Mouse (Mus musculus) megakaryocyte, embryonic 14.5 days (primary cell): ENCODE data around the gene Rnf144b. TPM values are rescaled to one million over a fixed set of nuclear protein-coding genes. Genes with fewer than 3 reads are reported as not detected.

Source experiments
- H3K27me3 ChIP-seq: replicated peaks from 2 replicates; pipeline ENCODE3; 2012; ENCODE audit warnings: inconsistent platforms
- H3K36me3 ChIP-seq: replicated peaks from 2 replicates; pipeline ENCODE3; 2012; ENCODE audit warnings: low read length, inconsistent platforms, mixed read lengths
- H3K4me1 ChIP-seq: 2 replicates; pipeline ENCODE4 v1.6.1; 2012; ENCODE audit warnings: inconsistent platforms
- H3K4me3 ChIP-seq: replicated peaks from 2 replicates; pipeline ENCODE3; 2012; ENCODE audit warnings: moderate library complexity, mild to moderate bottlenecking, inconsistent platforms
- H3K9me3 ChIP-seq: 2 replicates; pipeline ENCODE4 v1.6.1; 2012; ENCODE audit warnings: inconsistent platforms
- FLI1 ChIP-seq: IDR thresholded peaks from 2 replicates; pipeline ENCODE4 v1.6.1; 2012; ENCODE audit warnings: low read length, inconsistent platforms, mixed read lengths
- GATA1 ChIP-seq: IDR thresholded peaks from 3 replicates; pipeline ENCODE4 v1.6.1; 2012; ENCODE audit warnings: mixed read lengths, low read length, inconsistent platforms, borderline replicate concordance
- polyA plus RNA-seq: library from polyadenylated mRNA; stranded (reverse); fragments of >175 nt; gene quantifications from 2 replicates; pipeline ENCODE4 v1.2.3, GENCODE M21; 2012; ENCODE audit warnings: low replicate concordance; ENCODE audit not compliant: insufficient read depth

Rnf144b gene
- polyA plus RNA-seq, 1 experiment, result 0.29 TPM

GRCm38 (mm10) chr13:47248289-47249010 lies 126.0 kb downstream of the Rnf144b start:
- Histone ChIP-seq H3K27me3 (peaks cover 1% of the 10 kb centered on the region), H3K36me3 (peaks cover 30% of the 10 kb centered on the region), H3K4me3 (no peak overlapping the region), H3K9me3 (peaks cover 15% of the 10 kb centered on the region), H3K4me1 (peaks cover 32% of the 10 kb centered on the region)
- TF ChIP-seq GATA1 (no peak), FLI1 (no peak)

- Histone ChIP-seq H3K4me1 (peaks cover 14% of the 10 kb centered on the region), H3K9me3 (no peaks in the 10 kb centered on the region)
Observed at GRCm38 (mm10) chr13:47250615-47251014, 128.2 kb downstream of the Rnf144b start.

GRCm38 (mm10) chr13:47251114-47251764 lies 128.8 kb downstream of the Rnf144b start:
- peaks cover 6% of the 10 kb centered on the region for H3K36me3 ChIP-seq
- peaks cover 14% of the 10 kb centered on the region for H3K4me1 ChIP-seq
- TF ChIP-seq GATA1 (no peak), FLI1 (no peak)
- no peak overlapping the region for H3K4me3 ChIP-seq
- 0 out of 2 replicates have a peak, but pooled peaks cover 4% of the 10 kb centered on the region for H3K9me3 ChIP-seq
- H3K27me3 ChIP-seq, result no peaks in the 10 kb centered on the region

More at GRCm38 (mm10) chr13:47250615-47251014, 128.2 kb downstream of the Rnf144b start:
- no peaks in the 10 kb centered on the region for H3K27me3 ChIP-seq
- H3K4me3 ChIP-seq, result peak overlapping the region; percentile 26
- no peak for TF ChIP-seq GATA1
- no peak for TF ChIP-seq FLI1
- peaks cover 11% of the 10 kb centered on the region for H3K36me3 ChIP-seq

DNA sequence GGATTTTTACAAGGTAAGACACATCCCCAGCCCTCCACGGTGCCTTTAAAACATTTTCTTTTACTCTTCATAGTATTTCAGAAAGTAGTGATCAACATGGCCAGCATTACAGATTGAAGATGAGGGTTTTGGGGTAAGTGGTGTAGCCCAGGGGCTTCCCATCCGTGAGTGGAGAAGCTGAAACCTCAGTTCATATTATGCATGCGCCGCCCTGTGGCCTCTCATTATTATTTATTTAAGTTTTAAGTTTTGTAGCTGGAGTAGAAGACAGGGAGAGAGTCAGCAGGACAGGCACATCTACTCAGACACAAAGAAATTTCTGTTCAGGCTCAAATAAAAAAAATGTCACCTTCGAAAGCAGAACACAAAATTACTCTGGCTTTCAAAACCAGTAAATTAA lies 131.3 kb downstream of the Rnf144b start:
- 0 out of 2 replicates have a peak, but pooled peaks cover 4% of the 10 kb centered on the region for H3K9me3 ChIP-seq
- H3K27me3 ChIP-seq, result no peaks in the 10 kb centered on the region
- peaks cover 26% of the 10 kb centered on the region for H3K4me1 ChIP-seq
- no peak for TF ChIP-seq GATA1
- no peak for TF ChIP-seq FLI1
- H3K36me3 ChIP-seq, result no peaks in the 10 kb centered on the region
- H3K4me3 ChIP-seq, result no peak overlapping the region

DNA sequence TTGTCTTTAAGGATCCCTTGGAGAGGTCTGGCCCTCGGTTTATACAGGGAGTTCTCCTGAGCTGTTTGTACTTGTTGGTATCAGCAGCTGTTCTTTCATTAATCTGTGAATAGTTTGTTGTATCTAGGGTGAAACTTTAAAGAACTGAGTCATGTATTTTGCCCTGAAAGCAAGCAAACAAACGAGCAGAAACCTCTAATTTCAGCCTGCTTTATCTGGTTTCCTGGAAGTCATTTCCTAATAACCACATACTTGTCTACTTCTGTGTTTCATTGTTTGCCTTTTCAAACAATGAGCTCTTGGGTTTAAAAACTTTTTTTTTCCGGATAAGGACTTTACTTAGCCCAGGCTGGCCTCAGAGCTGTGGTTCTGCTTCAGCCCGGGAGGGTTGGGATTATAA lies 136.8 kb downstream of the Rnf144b start:
- Histone ChIP-seq H3K36me3 (no peaks in the 10 kb centered on the region), H3K9me3 (0 out of 2 replicates have a peak, but pooled peaks cover 4% of the 10 kb centered on the region), H3K4me3 (no peak overlapping the region), H3K27me3 (no peaks in the 10 kb centered on the region), H3K4me1 (peaks cover 51% of the 10 kb centered on the region)
- no peak for TF ChIP-seq FLI1
- TF ChIP-seq GATA1, result no peak

DNA sequence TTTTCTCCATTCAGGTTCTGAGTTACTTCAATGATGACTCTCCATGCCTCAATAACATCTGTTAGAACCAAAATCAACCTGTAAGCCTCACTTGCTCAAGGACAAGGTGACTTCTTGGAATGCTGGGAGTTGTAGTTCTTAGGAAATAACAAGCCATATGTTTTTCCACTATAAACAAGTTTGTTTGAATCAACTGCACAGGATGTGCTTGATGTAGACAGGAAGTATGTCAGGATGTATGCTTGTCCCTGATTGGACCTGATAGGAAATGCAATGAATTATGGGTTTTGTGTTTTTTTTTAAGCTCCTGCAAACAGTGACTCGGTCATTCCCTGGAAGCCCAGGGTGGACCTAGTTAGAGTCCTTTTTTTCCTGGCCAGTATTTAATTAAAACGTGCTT lies 139.5 kb downstream of the Rnf144b start:
- H3K36me3 ChIP-seq, result no peaks in the 10 kb centered on the region
- H3K9me3 ChIP-seq, result peaks cover under 1% of the 10 kb centered on the region; the same call in 1 of the 2 replicates
- no peaks in the 10 kb centered on the region for H3K27me3 ChIP-seq
- peaks cover 51% of the 10 kb centered on the region for H3K4me1 ChIP-seq
- no peak overlapping the region for H3K4me3 ChIP-seq
- peak; percentile 14; the same call in 1 of the 2 replicates for TF ChIP-seq FLI1
- TF ChIP-seq GATA1, result peak; percentile 38; the same call in 1 of the 3 replicates

DNA sequence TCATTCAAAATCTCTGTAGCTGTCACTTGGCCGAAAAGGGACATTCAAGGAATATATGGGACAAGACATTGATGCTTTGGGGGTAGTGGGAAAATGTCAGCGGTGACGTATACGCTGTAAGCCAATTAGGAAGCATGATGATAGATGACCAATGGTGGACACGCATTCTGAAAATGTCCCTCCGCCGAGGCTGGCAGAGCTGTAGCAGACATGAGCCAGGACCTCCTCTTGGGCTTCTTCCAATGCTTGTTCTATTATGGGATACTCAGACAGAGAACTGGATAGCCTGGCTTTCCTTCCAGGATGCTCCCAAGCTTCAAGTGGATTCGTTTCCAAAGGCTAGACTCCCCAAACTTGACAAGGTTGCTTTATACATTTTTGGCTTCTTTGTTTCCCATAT lies 141.9 kb downstream of the Rnf144b start:
- no peak for TF ChIP-seq FLI1
- TF ChIP-seq GATA1, result no peak
- H3K27me3 ChIP-seq, result no peaks in the 10 kb centered on the region
- H3K4me1 ChIP-seq, result peaks cover 33% of the 10 kb centered on the region
- no peaks in the 10 kb centered on the region for H3K36me3 ChIP-seq
- peaks cover 12% of the 10 kb centered on the region for H3K9me3 ChIP-seq
- H3K4me3 ChIP-seq, result no peak overlapping the region

DNA sequence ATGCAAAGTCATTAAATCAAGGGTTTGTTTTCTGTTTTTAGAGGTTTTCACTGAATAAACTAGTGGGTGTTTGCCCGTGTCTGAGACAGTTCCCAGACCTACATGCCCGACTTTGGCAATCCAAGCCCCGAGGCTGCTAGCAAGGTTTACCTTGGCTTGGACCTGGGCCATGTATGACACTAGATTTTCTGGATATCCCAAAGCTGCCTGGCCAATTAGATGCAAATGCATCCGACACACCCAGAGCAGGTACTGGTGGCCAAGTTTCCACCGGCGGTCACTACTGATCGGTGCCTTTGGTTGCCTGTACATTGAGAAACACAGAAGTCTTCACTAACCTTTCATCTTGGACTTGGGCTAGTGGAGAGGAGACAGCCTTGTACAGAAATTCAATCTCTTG lies 144.0 kb downstream of the Rnf144b start:
- H3K36me3 ChIP-seq, result no peaks in the 10 kb centered on the region
- H3K4me1 ChIP-seq, result peaks cover 16% of the 10 kb centered on the region
- no peak for TF ChIP-seq GATA1
- no peak for TF ChIP-seq FLI1
- peaks cover 3% of the 10 kb centered on the region for H3K27me3 ChIP-seq
- H3K4me3 ChIP-seq, result no peak overlapping the region
- peaks cover 16% of the 10 kb centered on the region for H3K9me3 ChIP-seq

- TF ChIP-seq GATA1 (no peak), FLI1 (no peak)
- H3K36me3 ChIP-seq, result no peaks in the 10 kb centered on the region
- H3K4me3 ChIP-seq, result no peak overlapping the region
- H3K9me3 ChIP-seq, result peaks cover 16% of the 10 kb centered on the region
- peaks cover 6% of the 10 kb centered on the region for H3K4me1 ChIP-seq
- peaks cover 4% of the 10 kb centered on the region for H3K27me3 ChIP-seq
Observed at GRCm38 (mm10) chr13:47268227-47268626, 145.8 kb downstream of the Rnf144b start.

DNA sequence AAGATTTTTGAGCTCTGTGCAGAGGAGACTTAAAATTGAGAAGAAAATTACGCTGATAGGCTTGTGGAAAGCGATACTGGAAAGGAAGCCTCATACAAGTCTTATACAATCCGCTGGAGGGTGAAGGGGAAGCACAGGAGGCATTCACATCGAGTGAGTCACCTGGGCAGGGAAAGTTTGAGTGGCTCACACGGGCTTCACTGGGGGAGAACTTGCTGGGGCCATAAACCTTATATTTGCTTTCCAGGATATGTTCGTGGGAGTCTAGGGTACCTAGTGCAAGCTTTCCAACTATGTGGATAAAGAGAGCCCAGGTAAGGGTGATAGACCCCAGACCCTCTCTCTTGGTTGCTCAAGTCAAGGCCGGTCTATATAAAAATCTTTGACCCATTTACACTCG lies 150.5 kb downstream of the Rnf144b start:
- H3K4me1 ChIP-seq, result peaks cover 11% of the 10 kb centered on the region
- H3K9me3 ChIP-seq, result peaks cover 6% of the 10 kb centered on the region
- H3K4me3 ChIP-seq, result no peak overlapping the region
- no peaks in the 10 kb centered on the region for H3K36me3 ChIP-seq
- TF ChIP-seq FLI1 (no peak), GATA1 (no peak)
- peaks cover 7% of the 10 kb centered on the region for H3K27me3 ChIP-seq
